In genomic region chr7:35636229-35636628, GRCm38 (mm10) we compare ENCODE assay signal across 8 mouse cellular contexts. TPM values are rescaled to one million over a fixed set of nuclear protein-coding genes. Genes with fewer than 3 reads are reported as not detected.
DNase-seq lines count a peak whose midpoint lies in the region; ATAC-seq and TF ChIP-seq lines count a peak whose summit lies in the region.

No protein-coding gene starts in this region.

- no peak for TF ChIP-seq POLR2A in heart, adult 2 months (IDR thresholded peaks at IDR 0.05; ENCODE audit: insufficient read depth, low read depth, low read length)

- no peak overlapping the region for H3K9ac ChIP-seq in heart, adult 2 months (ENCODE audit: low read depth, low read length)
- no peak overlapping the region for H3K9ac ChIP-seq in heart, embryonic 12.5 days
- no peak overlapping the region for H3K9ac ChIP-seq in midbrain, embryonic 16.5 days (ENCODE audit: low read depth, low read length)

- no peak overlapping the region for H3K4me3 ChIP-seq in heart, adult 2 months
- H3K4me3 ChIP-seq in heart, embryonic 12.5 days: no peak overlapping the region
- no peak overlapping the region for H3K4me3 ChIP-seq in midbrain, embryonic 10.5 days
- H3K4me3 ChIP-seq in midbrain, embryonic 16.5 days (ENCODE audit: low read depth, low read length): no peak overlapping the region
- H3K4me3 ChIP-seq in limb, embryonic 10.5 days: no peak overlapping the region

- H3K27ac ChIP-seq in heart, adult 2 months: no peak overlapping the region
- no peak overlapping the region for H3K27ac ChIP-seq in heart, embryonic 12.5 days (ENCODE audit: poor library complexity, severe bottlenecking)
- H3K27ac ChIP-seq in midbrain, embryonic 10.5 days (replicated peaks): no peak overlapping the region
- no peak overlapping the region for H3K27ac ChIP-seq in midbrain, embryonic 16.5 days (ENCODE audit: low read length)
- no peak overlapping the region for H3K27ac ChIP-seq in limb, embryonic 10.5 days

- no peaks in the 10 kb centered on the region for H3K36me3 ChIP-seq in heart, adult 2 months (ENCODE audit: control insufficient read depth, insufficient read depth, low read length)
- peaks cover 71% of the 10 kb centered on the region for H3K36me3 ChIP-seq in heart, embryonic 12.5 days
- H3K36me3 ChIP-seq in midbrain, embryonic 10.5 days: peaks cover 76% of the 10 kb centered on the region
- H3K36me3 ChIP-seq in midbrain, embryonic 16.5 days (ENCODE audit: control insufficient read depth, insufficient read depth, low read length): peaks cover 38% of the 10 kb centered on the region
- peaks cover 83% of the 10 kb centered on the region for H3K36me3 ChIP-seq in limb, embryonic 10.5 days

- ATAC-seq in heart, embryonic 12.5 days (ENCODE audit: insufficient number of reproducible peaks, low FRiP score): no peak
- no peak for ATAC-seq in midbrain, embryonic 16.5 days

- no peaks in the 10 kb centered on the region for H3K27me3 ChIP-seq in heart, adult 2 months (ENCODE audit: control insufficient read depth, insufficient read depth, low read length)
- H3K27me3 ChIP-seq in heart, embryonic 12.5 days (replicated peaks): no peaks in the 10 kb centered on the region
- H3K27me3 ChIP-seq in midbrain, embryonic 10.5 days (ENCODE audit: low read depth, poor library complexity, severe bottlenecking): no peaks in the 10 kb centered on the region
- H3K27me3 ChIP-seq in midbrain, embryonic 16.5 days (ENCODE audit: control insufficient read depth, insufficient read depth, low read depth, low read length): no peaks in the 10 kb centered on the region
- H3K27me3 ChIP-seq in limb, embryonic 10.5 days (ENCODE audit: low read depth, poor library complexity, severe bottlenecking): no peaks in the 10 kb centered on the region

- DNase-seq in heart, adult 2 months: peak in 1 of 2 experiments; percentile 27
- peak; percentile 20 for DNase-seq in midbrain, embryonic 10.5 days (ENCODE audit: low spot score)
- peak; percentile 41 for DNase-seq in R1 (ENCODE audit: low read depth, low spot score)
- DNase-seq in limb, embryonic 10.5 days (ENCODE audit: low spot score): peak; percentile 57
- peak; percentile 75 for DNase-seq in thymus, postnatal 4 days
- no peak for DNase-seq in gastrocnemius, postnatal 14 days

- H3K4me1 ChIP-seq in heart, adult 2 months (ENCODE audit: control insufficient read depth, insufficient read depth, low read length): no peaks in the 10 kb centered on the region
- no peaks in the 10 kb centered on the region; the same call in 1 of the 2 replicates for H3K4me1 ChIP-seq in heart, embryonic 12.5 days (replicated peaks)
- H3K4me1 ChIP-seq in midbrain, embryonic 10.5 days: no peaks in the 10 kb centered on the region
- no peaks in the 10 kb centered on the region for H3K4me1 ChIP-seq in midbrain, embryonic 16.5 days (ENCODE audit: control insufficient read depth, insufficient read depth, low read length)
- no peaks in the 10 kb centered on the region for H3K4me1 ChIP-seq in limb, embryonic 10.5 days

- WGBS in heart, adult 2 months: 61% methylated on average over 6 of the region's 6 CpGs
- 66% methylated on average over 6 of the region's 6 CpGs for WGBS in heart, embryonic 12.5 days
- WGBS in midbrain, embryonic 10.5 days: 66% methylated on average over 6 of the region's 6 CpGs
- 70% methylated on average over 6 of the region's 6 CpGs for WGBS in midbrain, embryonic 16.5 days
- 75% methylated on average over 6 of the region's 6 CpGs for WGBS in limb, embryonic 10.5 days

- H3K79me2 ChIP-seq in heart, adult 2 months (replicated peaks; ENCODE audit: control insufficient read depth, insufficient read depth, low read length): no peaks in the 10 kb centered on the region

- intact Hi-C loops in heart, adult 2 months (cut with DNase I): loop anchor here (2.0 kb wide), 1 partner anchor 89 kb away; no protein-coding TSS in a partner anchor
- intact Hi-C loops in gastrocnemius, postnatal 14 days (cut with DNase I; ENCODE audit: low total_unique reads): loop anchor here (5.0 to 10.0 kb wide), 2 partner anchors 54 to 81 kb away; partner anchors contain the start of gene Nudt19

- no peak overlapping the region for H3K4me2 ChIP-seq in heart, embryonic 12.5 days
- no peak overlapping the region for H3K4me2 ChIP-seq in midbrain, embryonic 16.5 days (ENCODE audit: low read length)

- TF ChIP-seq CTCF in heart, adult 2 months (IDR thresholded peaks at IDR 0.05): peak; percentile 75

- TF ChIP-seq EP300 in heart, adult 2 months (IDR thresholded peaks at IDR 0.05; ENCODE audit: insufficient read depth, low read depth, low read length): no peak

- peaks cover 5% of the 10 kb centered on the region; the same call in 1 of the 2 replicates for H3K9me3 ChIP-seq in heart, embryonic 12.5 days (replicated peaks)
- H3K9me3 ChIP-seq in midbrain, embryonic 10.5 days (replicated peaks): no peaks in the 10 kb centered on the region; the same call in 1 of the 2 replicates
- H3K9me3 ChIP-seq in midbrain, embryonic 16.5 days (replicated peaks; ENCODE audit: control insufficient read depth, low read length, poor library complexity, severe bottlenecking): no peaks in the 10 kb centered on the region
- 0 out of 2 replicates have a peak, but pooled peaks cover 1% of the 10 kb centered on the region for H3K9me3 ChIP-seq in limb, embryonic 10.5 days (replicated peaks)

RNA-seq across cellular contexts. Expression of gene Pdcd5, which starts 11.1 kb away (rescaled TPM):
- total RNA-seq in heart, adult 2 months (2021): 100 to 1,000 TPM; 104 to 118 TPM
- 36.0 and 48.6 TPM in 2 replicates for polyA plus RNA-seq in heart, adult 2 months (2012; rRNA removed)
- polyA plus RNA-seq in heart, embryonic 12.5 days (2016; fragmentation: Nextera tagmentation; extraction: Ambion mirVana): 293 and 296 TPM in 2 replicates
- 307 and 342 TPM in 2 replicates for polyA plus RNA-seq in midbrain, embryonic 10.5 days (2016; fragmentation: Nextera tagmentation; extraction: Ambion mirVana)
- polyA plus RNA-seq in midbrain, embryonic 16.5 days (2015; fragmentation: Nextera tagmentation; extraction: Ambion mirVana): 233 and 236 TPM in 2 replicates
- 307 and 339 TPM in 2 replicates for polyA plus RNA-seq in limb, embryonic 10.5 days (2016; fragmentation: Nextera tagmentation; extraction: Ambion mirVana)
- 100 to 1,000 TPM; 109 to 122 TPM for total RNA-seq in gastrocnemius, postnatal 14 days (2021)

RNA-seq across cellular contexts. Expression of gene Ankrd27, which starts 50.2 kb away (rescaled TPM):
- 10 to 100 TPM; 12.5 to 13.7 TPM for total RNA-seq in heart, adult 2 months (2021)
- polyA plus RNA-seq in heart, adult 2 months (2012; rRNA removed): 10.6 and 13.2 TPM in 2 replicates
- polyA plus RNA-seq in heart, embryonic 12.5 days (2016; fragmentation: Nextera tagmentation; extraction: Ambion mirVana): 22.1 and 23.6 TPM in 2 replicates
- 37.7 and 39.2 TPM in 2 replicates for polyA plus RNA-seq in midbrain, embryonic 10.5 days (2016; fragmentation: Nextera tagmentation; extraction: Ambion mirVana)
- polyA plus RNA-seq in midbrain, embryonic 16.5 days (2015; fragmentation: Nextera tagmentation; extraction: Ambion mirVana): 18.4 and 19.0 TPM in 2 replicates
- 40.1 and 47.5 TPM in 2 replicates for polyA plus RNA-seq in limb, embryonic 10.5 days (2016; fragmentation: Nextera tagmentation; extraction: Ambion mirVana)
- total RNA-seq in gastrocnemius, postnatal 14 days (2021): 1 to 10 TPM; 9.6 to 9.7 TPM

RNA-seq across cellular contexts. Expression of gene Rgs9bp, which starts 50.8 kb away (rescaled TPM):
- total RNA-seq in heart, adult 2 months (2021): under 1 TPM; 0.05 TPM
- 0.06 TPM in 1 of 2 replicates, not detected in the other for polyA plus RNA-seq in heart, adult 2 months (2012; rRNA removed)
- polyA plus RNA-seq in heart, embryonic 12.5 days (2016; fragmentation: Nextera tagmentation; extraction: Ambion mirVana): 0.82 TPM in 2 replicates
- 0.29 and 0.64 TPM in 2 replicates for polyA plus RNA-seq in midbrain, embryonic 10.5 days (2016; fragmentation: Nextera tagmentation; extraction: Ambion mirVana)
- 0.04 and 0.06 TPM in 2 replicates for polyA plus RNA-seq in midbrain, embryonic 16.5 days (2015; fragmentation: Nextera tagmentation; extraction: Ambion mirVana)
- 0.09 and 0.26 TPM in 2 replicates for polyA plus RNA-seq in limb, embryonic 10.5 days (2016; fragmentation: Nextera tagmentation; extraction: Ambion mirVana)
- under 1 TPM; 0.04 to 0.06 TPM for total RNA-seq in gastrocnemius, postnatal 14 days (2021)
